Mouse (Mus musculus): Measurements from ENCODE around the gene Slc25a48.

Gene Slc25a48

DNA sequence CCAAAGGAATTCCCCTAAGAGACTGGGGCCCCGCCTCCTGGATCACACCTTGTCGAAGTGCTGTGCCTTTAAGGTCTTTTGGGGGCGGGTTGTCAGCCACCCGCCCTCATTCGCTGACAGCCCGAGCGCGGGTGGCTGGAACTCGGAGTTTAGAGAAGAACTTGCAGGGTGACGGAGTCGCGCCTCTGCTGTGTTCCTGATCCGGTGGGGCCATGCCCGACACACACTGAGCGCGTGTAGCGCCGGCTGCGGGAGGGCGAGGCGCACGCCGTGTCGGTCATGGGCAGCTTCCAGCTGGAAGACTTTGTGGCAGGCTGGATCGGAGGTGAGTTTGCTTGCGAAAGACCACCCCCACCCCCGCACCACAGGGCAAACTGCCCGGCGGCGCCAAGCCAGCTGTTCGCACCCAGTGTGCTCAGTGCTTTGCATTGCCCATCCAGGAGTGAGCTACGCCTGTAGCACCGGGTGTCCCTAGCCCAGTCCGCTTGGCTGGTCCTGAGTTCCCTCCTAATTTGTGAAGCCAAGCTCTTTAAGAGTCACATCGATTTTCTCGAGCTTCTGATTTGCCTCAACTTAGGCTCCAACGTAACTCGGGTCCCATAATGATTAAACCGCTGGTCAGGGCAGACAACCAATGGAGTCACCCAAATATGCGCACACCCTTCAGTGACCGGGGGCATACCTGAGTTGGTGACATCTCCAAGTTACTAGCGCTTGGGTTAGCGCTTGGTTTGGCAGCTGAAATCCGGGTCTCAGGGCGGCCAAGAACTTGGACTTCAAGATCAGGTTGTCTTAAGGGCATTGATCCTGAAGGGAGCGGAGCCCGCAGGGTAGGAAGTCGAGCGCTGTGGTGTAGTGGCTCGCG is at the start of gene Slc25a48:
Slc25a48 (plus strand) TSS at position 145 of the 865 bp plus-strand sequence.
- no peak for DNase-seq (ENCODE audit: low read depth, low spot score)

DNA sequence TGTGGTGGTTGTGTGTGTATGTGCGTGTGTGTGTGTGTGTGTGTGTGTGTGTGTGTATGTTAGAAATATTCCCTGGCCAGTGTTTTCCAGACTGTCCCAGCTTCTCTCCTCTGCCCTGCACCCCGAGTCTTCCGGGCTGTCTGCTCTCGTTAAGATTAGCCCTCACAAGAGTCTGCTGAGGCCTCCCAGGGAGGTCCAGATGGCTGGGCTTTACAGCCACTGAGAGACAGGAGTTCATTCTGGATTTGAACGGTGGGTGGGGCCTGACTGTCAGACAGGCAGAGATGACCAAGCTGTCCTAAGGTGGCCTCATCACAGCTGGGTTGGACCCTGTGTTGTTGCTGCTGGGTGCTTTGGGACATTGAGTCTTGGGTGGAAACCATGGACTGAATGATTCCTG is 40.6 kb upstream of the Slc25a48 start:
- no peak for DNase-seq (ENCODE audit: low read depth, low spot score)

DNA sequence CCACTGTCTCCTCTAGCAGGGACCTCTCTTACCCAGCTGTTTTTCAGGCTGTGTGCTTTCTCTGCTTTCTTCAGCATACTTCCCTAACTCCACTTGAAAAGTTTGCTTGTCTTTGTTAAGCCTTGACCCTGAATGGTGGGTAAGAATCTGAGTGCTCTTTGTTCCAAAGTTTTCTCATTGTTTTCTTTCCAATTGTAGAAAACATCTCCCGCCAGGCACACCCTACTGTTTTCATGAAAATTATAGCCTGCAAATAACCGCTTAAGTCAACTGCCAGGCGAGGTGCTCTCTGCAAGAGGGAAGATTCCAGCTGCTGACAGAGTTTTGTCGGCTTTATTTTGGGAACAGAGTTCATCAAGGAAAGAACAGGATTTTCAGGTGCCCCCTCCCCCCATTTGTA is 37.0 kb upstream of the Slc25a48 start:
- no peak for DNase-seq (ENCODE audit: low read depth, low spot score)

- peak; percentile 40 for DNase-seq (ENCODE audit: low read depth, low spot score)
Observed at GRCm38 (mm10) chr13:56403381-56404086, 34.6 kb upstream of the Slc25a48 start.

DNA sequence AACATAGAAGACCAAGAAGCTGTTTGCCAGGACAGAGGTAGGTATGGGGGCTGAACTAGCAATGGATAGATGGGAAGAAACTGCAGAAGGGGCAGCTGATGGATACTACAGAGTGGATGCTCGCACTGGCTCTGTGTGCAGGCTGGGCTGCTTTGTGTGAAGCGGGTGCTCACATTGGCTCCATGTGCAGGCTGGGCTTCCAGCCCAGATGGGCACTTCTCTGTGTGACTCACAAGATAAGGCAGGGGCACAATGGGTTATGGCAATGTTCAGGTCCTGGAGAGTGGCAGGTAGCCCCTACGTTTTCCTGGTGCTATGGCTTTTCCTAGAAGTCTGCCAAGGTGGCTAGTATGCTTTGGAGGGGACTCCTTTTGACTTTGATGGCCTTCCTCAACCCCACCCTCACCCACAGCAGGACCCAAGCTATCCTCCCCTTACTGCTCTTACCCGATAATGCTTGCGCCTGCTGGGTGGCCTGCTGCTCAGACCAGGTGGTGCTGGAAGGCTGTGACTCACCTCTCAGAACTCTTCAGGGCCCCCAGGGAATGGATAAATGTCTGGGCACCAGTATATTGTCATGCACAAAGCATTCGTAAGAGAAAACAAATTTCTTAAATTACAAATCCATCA is 33.5 kb upstream of the Slc25a48 start:
- DNase-seq (ENCODE audit: low read depth, low spot score) = peak; percentile 64

DNA sequence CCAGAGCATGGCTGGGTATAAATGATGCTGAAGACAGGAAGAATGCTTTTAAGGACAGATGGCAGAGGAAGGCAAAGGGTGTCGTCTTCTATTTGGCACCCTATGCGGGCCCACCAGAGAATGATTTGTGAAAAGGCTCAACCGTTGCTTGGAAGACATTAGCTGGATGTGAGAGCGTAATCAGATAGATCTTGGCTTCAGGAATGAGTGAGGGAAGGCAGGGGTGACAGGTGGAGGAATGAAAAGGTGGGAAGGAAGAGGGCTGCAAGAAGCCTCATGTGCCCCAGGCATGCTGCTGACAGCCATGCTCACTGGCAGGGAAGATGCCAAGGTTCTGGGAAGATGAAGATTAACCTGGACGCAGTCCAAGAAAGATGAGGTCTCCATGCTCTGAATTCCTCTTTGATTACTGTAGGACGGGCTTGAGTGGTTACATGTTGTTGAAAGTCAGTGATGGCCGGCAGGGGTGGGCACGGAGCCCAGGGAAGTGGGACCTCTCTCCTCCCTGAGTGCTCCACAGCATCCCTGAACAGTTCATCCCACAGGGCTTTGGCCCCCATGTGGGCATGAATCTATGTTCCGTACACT is 25.8 kb upstream of the Slc25a48 start:
- peak; percentile 26 for DNase-seq (ENCODE audit: low read depth, low spot score)

GRCm38 (mm10) chr13:56418685-56419483 is 19.3 kb upstream of the Slc25a48 start:
- no peak for DNase-seq (ENCODE audit: low read depth, low spot score)

DNA sequence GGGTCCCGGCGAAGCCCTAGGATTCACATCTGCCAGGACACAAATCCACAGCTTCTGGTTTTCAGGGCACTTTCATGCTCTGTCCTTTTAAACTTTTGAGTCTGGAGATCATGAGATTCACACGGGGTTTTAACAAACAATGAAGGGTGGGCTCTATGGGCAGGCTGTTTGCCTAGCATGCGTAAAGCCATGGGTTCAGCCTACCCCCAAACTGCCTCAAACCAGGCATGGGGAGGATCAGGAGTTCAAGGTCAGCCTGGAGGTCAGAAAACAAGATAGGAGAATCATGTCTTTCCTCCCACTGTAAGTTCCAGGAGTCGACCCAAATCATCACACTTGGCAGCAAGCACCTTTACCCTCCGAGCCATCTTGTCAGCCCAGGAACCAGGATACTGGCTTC is 18.6 kb upstream of the Slc25a48 start:
- DNase-seq (ENCODE audit: low read depth, low spot score) = no peak

GRCm38 (mm10) chr13:56422072-56422723 is 16.0 kb upstream of the Slc25a48 start:
- peak; percentile 85 for DNase-seq (ENCODE audit: low read depth, low spot score)

DNA sequence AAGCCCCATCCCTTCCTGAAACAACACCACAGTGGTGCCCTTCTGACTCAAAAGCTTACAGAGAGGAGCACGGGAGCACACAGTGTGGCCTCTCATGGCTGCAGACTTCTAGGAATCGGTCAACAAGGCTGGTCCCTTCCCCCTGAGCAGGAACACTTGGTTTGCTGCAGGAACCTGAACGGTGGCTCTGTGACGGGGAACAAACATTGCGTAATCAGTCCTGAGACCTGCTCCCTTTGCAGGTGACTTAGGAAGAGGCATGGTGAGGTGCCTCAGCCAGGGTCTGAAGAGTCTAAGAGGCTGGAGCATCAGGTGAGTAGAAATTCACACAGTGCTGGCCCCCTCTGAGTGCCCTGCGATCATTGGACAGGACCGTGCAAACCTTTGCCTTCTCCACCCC is 12.2 kb upstream of the Slc25a48 start:
- DNase-seq (ENCODE audit: low read depth, low spot score) = no peak

DNA sequence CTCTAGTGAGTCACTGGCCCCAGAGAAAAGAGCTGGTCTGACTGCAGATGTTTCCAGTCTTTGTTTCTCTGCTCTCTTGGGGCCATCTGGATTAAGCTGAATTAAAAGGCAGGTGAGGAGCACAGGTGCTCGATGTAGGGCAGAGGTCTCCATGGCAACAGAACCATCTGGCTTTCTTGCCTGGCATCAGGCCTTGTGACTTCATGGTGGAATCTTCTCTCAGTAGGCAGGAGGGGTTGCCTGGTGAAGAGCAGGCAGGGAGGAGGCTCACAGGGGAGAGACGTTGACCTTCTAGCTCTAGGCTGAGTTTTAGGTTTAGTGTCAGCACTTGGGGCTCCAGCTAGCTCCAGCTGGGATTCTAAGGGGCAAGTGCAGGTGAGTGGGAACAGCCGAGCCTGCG is 11.8 kb upstream of the Slc25a48 start, which contains the start of gene Gm3045:
Gm3045 (plus strand) TSS at position 230 of the 400 bp plus-strand sequence.
- no peak for DNase-seq (ENCODE audit: low read depth, low spot score)

- DNase-seq (ENCODE audit: low read depth, low spot score) = peak; percentile 62
Observed at GRCm38 (mm10) chr13:56428724-56429500, 9.2 kb upstream of the Slc25a48 start.

GRCm38 (mm10) chr13:56432496-56432895 is 5.7 kb upstream of the Slc25a48 start:
- no peak for DNase-seq (ENCODE audit: low read depth, low spot score)

GRCm38 (mm10) chr13:56433466-56433865 is 4.7 kb upstream of the Slc25a48 start:
- DNase-seq (ENCODE audit: low read depth, low spot score) = peak; percentile 23

GRCm38 (mm10) chr13:56434311-56434751 is 3.8 kb upstream of the Slc25a48 start:
- no peak for DNase-seq (ENCODE audit: low read depth, low spot score)

DNA sequence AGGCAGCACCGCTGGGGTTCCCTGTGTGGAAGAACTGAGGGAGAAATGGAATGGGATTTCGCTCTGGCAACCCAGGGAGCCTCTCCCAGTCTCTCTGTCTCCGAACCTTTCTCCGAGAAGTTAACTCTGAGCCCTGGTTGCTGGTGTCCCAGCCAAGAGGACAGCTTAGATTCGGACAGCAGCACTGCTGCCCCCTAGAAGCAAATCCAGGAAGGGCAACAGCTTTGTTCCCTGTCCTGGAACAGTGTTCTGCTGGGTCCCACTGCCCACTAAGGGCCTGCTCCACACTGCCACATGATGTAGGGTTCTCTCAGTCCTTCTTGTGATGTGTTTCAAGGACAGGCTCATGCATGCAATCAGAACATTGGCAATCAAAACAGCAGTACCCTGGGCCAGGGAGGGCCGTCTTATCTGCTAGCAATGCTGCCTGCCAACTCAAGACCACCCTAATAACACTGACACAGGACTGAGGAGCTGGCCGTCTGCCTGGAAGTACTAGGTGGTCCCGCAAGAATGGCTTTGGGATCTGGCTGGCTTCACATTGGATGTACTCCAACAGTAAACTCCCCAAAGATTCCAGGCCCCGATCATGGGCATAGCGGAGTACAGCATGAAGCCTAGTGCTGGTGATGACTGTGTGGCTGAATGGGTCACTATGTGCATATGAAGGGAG is 2.4 kb upstream of the Slc25a48 start:
- no peak for DNase-seq (ENCODE audit: low read depth, low spot score)

DNA sequence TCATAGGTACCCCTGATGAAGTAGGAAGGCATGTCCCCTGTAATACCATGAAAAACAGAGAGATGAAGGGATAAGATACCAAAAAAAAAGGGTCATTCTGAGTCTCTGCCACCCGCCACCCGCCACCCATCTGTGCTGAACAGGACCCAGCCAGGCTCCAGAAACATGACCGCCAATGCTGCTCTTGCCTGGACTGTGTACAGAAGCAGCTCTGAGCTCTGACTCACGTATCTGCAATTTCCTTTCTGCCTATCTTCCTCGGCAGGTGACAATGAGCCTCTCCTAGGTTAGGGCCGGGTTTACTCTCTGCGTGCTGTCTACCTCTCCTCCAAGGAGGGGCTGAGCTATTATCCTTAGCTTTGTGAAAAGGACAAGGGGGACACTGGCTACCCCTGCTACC is 5.3 kb downstream of the Slc25a48 start:
- DNase-seq (ENCODE audit: low read depth, low spot score) = peak; percentile 19

DNA sequence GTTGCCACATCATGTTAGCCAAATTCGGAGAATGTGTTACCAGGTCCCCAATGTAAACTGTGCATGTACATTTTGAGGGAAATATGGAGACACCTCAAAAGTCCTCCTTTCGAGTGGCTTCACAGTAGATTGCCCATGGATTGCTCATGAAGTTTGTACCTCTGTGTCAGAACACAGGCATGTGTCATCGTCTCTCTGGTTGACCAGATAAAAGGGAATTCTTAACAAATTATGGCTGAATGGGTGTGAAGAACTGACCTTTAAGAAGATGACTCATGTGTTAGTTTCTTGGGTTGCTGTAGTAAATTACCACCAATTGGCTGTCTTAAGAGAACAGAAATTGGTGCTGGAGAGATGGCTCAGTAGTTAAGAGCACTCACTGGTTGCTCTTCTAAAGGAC is 6.0 kb downstream of the Slc25a48 start:
- DNase-seq (ENCODE audit: low read depth, low spot score) = peak; percentile 58

GRCm38 (mm10) chr13:56444996-56445395 is 6.8 kb downstream of the Slc25a48 start:
- DNase-seq (ENCODE audit: low read depth, low spot score) = no peak
